Mouse (Mus musculus): Measurements from ENCODE around the gene Tnfsfm13. TPM values are rescaled to one million over a fixed set of nuclear protein-coding genes. Genes with fewer than 3 reads are reported as not detected.

Tnfsfm13 gene
- polyA plus RNA-seq, 1 experiment from 2014 or later: 1.1 TPM

GRCm38 (mm10) chr11:69684936-69685335 is 11.0 kb downstream of the Tnfsfm13 start:
- H3K9me3 ChIP-seq (replicated peaks; ENCODE audit: control insufficient read depth, low read length): no peaks in the 10 kb centered on the region
- no peak overlapping the region for H3K9ac ChIP-seq (ENCODE audit: low read depth, low read length)
- 68% methylated on average over 6 of the region's 6 CpGs for WGBS (ENCODE audit: insufficient replicate concordance)
- ATAC-seq (ENCODE audit: low read depth): no peak
- H3K4me3 ChIP-seq (ENCODE audit: low read depth, low read length): no peak overlapping the region
- no peaks in the 10 kb centered on the region for H3K36me3 ChIP-seq (ENCODE audit: control insufficient read depth, insufficient read depth)
- peaks cover 36% of the 10 kb centered on the region for H3K4me1 ChIP-seq (ENCODE audit: control insufficient read depth, low read depth, low read length)
- H3K27ac ChIP-seq (ENCODE audit: low read length): no peak overlapping the region
- H3K27me3 ChIP-seq (ENCODE audit: control insufficient read depth, insufficient read depth, low read depth, low read length): no peaks in the 10 kb centered on the region
- H3K4me2 ChIP-seq (ENCODE audit: low read depth, low read length): no peak overlapping the region

DNA sequence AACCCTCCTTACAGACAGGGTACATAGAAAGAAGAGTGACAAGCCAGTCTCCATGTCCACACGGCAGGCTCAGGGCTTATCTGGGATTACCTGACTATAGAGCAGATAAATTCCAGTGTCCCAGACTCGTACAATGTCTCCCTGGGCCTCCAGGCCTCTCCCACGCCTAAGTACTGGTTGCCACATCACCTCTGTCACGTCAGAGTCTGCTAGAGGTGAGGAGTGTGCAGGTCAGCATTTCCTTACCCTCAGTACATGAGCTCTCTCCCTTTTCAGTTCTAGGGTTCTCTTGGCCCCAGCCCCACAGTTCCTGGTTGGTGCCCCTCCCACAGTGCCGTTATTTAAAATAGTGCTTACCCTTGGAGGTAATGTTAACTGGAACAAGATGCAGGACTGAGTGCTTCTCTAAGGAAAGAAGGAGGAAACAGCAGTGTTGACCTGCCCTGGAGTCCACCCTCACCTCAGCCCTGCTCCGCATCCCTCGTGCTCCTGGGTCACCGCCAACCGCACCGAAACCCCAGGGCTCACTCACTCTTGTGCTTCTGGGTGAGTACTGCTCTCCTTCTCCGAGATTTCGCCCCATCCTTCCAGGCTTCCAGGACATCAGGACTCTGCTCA is 11.7 kb downstream of the Tnfsfm13 start:
- ATAC-seq (ENCODE audit: low read depth): no peak
- no peak overlapping the region for H3K27ac ChIP-seq (ENCODE audit: low read length)
- no peak overlapping the region for H3K4me3 ChIP-seq (ENCODE audit: low read depth, low read length)
- H3K9ac ChIP-seq (ENCODE audit: low read depth, low read length): no peak overlapping the region
- no peaks in the 10 kb centered on the region for H3K27me3 ChIP-seq (ENCODE audit: control insufficient read depth, insufficient read depth, low read depth, low read length)
- no peaks in the 10 kb centered on the region for H3K9me3 ChIP-seq (replicated peaks; ENCODE audit: control insufficient read depth, low read length)
- no peaks in the 10 kb centered on the region for H3K36me3 ChIP-seq (ENCODE audit: control insufficient read depth, insufficient read depth)
- H3K4me1 ChIP-seq (ENCODE audit: control insufficient read depth, low read depth, low read length): peaks cover 36% of the 10 kb centered on the region
- WGBS (ENCODE audit: insufficient replicate concordance): 67% methylated on average over 12 of the region's 12 CpGs
- no peak overlapping the region for H3K4me2 ChIP-seq (ENCODE audit: low read depth, low read length)

GRCm38 (mm10) chr11:69683576-69683975 is 12.3 kb downstream of the Tnfsfm13 start:
- H3K27ac ChIP-seq (ENCODE audit: low read length): no peak overlapping the region

GRCm38 (mm10) chr11:69682840-69683533 is 12.9 kb downstream of the Tnfsfm13 start:
- Histone ChIP-seq H3K4me2 (ENCODE audit: low read depth, low read length) (peak overlapping the region; percentile 95), H3K9me3 (replicated peaks; ENCODE audit: control insufficient read depth, low read length) (no peaks in the 10 kb centered on the region), H3K4me1 (ENCODE audit: control insufficient read depth, low read depth, low read length) (peaks cover 36% of the 10 kb centered on the region), H3K27me3 (ENCODE audit: control insufficient read depth, insufficient read depth, low read depth, low read length) (no peaks in the 10 kb centered on the region), H3K36me3 (ENCODE audit: control insufficient read depth, insufficient read depth) (no peaks in the 10 kb centered on the region), H3K9ac (ENCODE audit: low read depth, low read length) (no peak overlapping the region; the same call in 1 of the 2 replicates), H3K27ac (ENCODE audit: low read length) (peak overlapping the region; percentile 94), H3K4me3 (ENCODE audit: low read depth, low read length) (peak overlapping the region; percentile 88; the same call in 1 of the 2 replicates)
- ATAC-seq (ENCODE audit: low read depth): no peak
- 26% methylated on average over 12 of the region's 12 CpGs for WGBS (ENCODE audit: insufficient replicate concordance)

More at GRCm38 (mm10) chr11:69683576-69683975, 12.3 kb downstream of the Tnfsfm13 start:
- H3K9ac ChIP-seq (ENCODE audit: low read depth, low read length): no peak overlapping the region
- H3K36me3 ChIP-seq (ENCODE audit: control insufficient read depth, insufficient read depth): no peaks in the 10 kb centered on the region
- ATAC-seq (ENCODE audit: low read depth): no peak
- no peak overlapping the region for H3K4me3 ChIP-seq (ENCODE audit: low read depth, low read length)
- H3K9me3 ChIP-seq (replicated peaks; ENCODE audit: control insufficient read depth, low read length): no peaks in the 10 kb centered on the region
- H3K27me3 ChIP-seq (ENCODE audit: control insufficient read depth, insufficient read depth, low read depth, low read length): no peaks in the 10 kb centered on the region
- 58% methylated on average over 7 of the region's 7 CpGs for WGBS (ENCODE audit: insufficient replicate concordance)
- H3K4me2 ChIP-seq (ENCODE audit: low read depth, low read length): no peak overlapping the region
- H3K4me1 ChIP-seq (ENCODE audit: control insufficient read depth, low read depth, low read length): peaks cover 36% of the 10 kb centered on the region

DNA sequence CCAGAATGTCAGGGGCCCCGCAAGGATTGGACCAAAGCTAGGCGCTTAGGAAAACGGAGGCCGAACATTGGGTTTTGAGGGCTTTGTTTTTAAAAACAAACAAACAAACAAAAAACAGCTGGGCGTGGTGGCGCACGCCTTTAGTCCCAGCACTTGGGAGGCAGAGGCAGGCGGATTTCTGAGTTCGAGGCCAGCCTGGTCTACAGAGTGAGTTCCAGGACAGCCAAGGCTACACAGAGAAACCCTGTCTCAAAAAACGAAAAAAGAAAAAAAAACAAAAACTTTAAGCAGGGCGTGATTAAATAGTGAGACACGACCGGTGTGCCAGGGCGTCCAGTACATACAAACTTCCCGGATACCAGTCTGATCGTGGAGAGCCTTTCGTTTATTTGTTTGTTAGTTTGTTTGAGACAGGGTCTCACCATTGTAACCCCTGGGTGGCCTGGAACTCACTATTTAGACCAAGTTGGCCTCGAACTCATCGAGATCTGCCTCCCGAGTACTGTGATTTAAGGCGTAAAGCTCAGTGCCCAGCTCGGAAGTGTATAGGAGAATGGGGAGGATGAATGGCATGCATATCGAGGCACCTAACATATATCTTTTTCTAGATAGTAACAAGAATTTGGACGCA is 13.6 kb downstream of the Tnfsfm13 start:
- 18% methylated on average over 24 of the region's 24 CpGs for WGBS (ENCODE audit: insufficient replicate concordance)
- no peak for ATAC-seq (ENCODE audit: low read depth)
- H3K36me3 ChIP-seq (ENCODE audit: control insufficient read depth, insufficient read depth): no peaks in the 10 kb centered on the region
- H3K4me1 ChIP-seq (ENCODE audit: control insufficient read depth, low read depth, low read length): peaks cover 36% of the 10 kb centered on the region
- peak overlapping the region; percentile 95 for H3K4me2 ChIP-seq (ENCODE audit: low read depth, low read length)
- peak overlapping the region; percentile 88 for H3K9ac ChIP-seq (ENCODE audit: low read depth, low read length)
- H3K9me3 ChIP-seq (replicated peaks; ENCODE audit: control insufficient read depth, low read length): no peaks in the 10 kb centered on the region
- H3K27me3 ChIP-seq (ENCODE audit: control insufficient read depth, insufficient read depth, low read depth, low read length): no peaks in the 10 kb centered on the region
- peak overlapping the region; percentile 94 for H3K27ac ChIP-seq (ENCODE audit: low read length)
- peak overlapping the region; percentile 88 for H3K4me3 ChIP-seq (ENCODE audit: low read depth, low read length)

DNA sequence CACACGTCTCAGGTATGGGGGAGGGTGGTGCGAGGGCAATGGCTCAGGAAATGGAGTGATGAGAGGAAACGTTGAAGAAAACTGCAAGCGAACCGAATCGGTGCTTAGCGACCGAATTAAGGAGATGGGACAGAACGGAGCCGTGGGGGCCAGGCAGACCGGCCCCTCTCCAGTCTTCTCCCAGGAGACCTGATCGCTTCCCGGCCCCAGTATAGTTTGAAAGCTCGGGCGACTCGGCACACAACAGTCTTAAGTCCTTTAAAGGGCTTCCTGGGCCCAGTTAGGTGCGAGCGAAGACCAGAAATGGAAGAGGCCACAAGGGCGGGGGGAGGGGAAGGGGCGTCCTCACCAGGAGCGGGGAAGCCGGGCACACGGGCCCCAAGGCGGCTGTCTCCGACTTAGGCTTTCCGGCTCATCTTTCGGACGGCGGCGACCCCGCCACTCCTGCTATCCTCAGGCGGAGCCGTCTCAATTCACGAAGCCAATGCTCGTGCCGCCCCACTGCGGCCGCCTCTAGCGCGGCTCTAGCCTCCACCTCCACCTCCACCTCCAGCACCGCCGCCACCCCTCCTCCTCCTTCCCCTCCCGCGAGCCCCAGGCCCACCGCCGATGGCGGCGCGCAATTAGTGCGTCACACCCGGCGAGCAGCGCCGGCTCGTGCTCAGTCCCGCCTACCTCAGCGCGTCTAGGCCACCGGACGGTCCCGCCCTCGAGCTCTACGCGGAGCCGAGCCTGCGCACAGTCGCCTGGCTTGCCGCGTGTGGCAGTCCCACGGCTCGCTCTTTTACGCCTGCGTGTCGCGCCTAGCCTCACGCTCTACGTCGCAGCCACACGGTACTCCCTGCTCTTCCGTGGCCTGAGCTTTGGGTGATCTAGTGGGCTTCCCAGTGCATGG is 14.3 kb downstream of the Tnfsfm13 start, which contains the start of gene Senp3:
TSS of gene Senp3 (minus strand) at position 771 of the 895 bp plus-strand sequence.
- Histone ChIP-seq H3K4me3 (ENCODE audit: low read depth, low read length) (peak within 1 kb of the TSS; percentile 88), H3K4me1 (ENCODE audit: control insufficient read depth, low read depth, low read length) (peaks cover 36% of the 10 kb centered on the region), H3K27ac (ENCODE audit: low read length) (peak within 1 kb of the TSS; percentile 94), H3K9ac (ENCODE audit: low read depth, low read length) (peak within 1 kb of the TSS; percentile 88), H3K27me3 (ENCODE audit: control insufficient read depth, insufficient read depth, low read depth, low read length) (no peaks in the 10 kb centered on the region), H3K9me3 (replicated peaks; ENCODE audit: control insufficient read depth, low read length) (no peaks in the 10 kb centered on the region), H3K4me2 (ENCODE audit: low read depth, low read length) (peak within 1 kb of the TSS; percentile 95), H3K36me3 (ENCODE audit: control insufficient read depth, insufficient read depth) (peaks cover 3% of the 10 kb centered on the region; the same call in 1 of the 2 replicates)
- under 1% methylated on average over 80 of the region's 80 CpGs for WGBS (ENCODE audit: insufficient replicate concordance)
- ATAC-seq (ENCODE audit: low read depth): peak; percentile 98

DNA sequence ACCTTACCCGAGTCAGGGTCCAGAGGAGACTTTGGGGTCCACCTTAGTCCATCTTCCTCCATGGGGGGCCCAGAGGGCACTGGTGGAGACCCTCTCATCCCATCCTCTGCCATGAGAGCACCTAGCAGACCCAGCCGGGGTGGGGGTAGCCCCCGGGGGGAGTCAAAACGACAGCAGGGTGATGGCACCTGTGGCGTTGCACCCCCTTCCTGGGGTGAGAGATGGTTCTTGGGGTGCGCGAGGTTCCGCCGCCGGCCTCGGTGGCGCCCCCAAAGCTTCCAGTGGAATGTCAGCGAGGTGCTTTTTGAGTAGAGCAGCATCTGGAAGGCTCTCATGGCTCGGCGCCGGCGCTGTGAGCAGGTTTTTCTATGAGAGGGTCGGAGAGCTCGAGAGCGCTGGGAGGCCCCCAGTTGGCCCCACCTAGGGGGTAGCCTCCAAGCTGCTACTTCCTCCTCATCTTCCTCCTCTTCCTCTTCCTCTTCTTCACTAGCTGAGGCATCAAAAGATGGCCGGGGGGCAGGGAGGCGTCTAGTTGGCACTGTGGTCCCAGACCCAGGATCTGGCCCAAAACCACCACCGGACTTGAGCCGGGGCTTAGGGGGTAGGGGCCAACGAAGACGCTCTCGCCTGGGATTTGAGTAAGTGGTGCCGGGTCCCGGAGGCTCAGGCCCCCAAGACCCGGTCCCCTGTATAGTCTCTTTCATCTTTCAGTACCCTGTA is 15.6 kb downstream of the Tnfsfm13 start:
- Histone ChIP-seq H3K9me3 (replicated peaks; ENCODE audit: control insufficient read depth, low read length) (no peaks in the 10 kb centered on the region), H3K27me3 (ENCODE audit: control insufficient read depth, insufficient read depth, low read depth, low read length) (no peaks in the 10 kb centered on the region), H3K4me2 (ENCODE audit: low read depth, low read length) (peak overlapping the region; percentile 95), H3K9ac (ENCODE audit: low read depth, low read length) (no peak overlapping the region), H3K27ac (ENCODE audit: low read length) (no peak overlapping the region), H3K4me1 (ENCODE audit: control insufficient read depth, low read depth, low read length) (peaks cover 29% of the 10 kb centered on the region), H3K36me3 (ENCODE audit: control insufficient read depth, insufficient read depth) (peaks cover 14% of the 10 kb centered on the region), H3K4me3 (ENCODE audit: low read depth, low read length) (peak overlapping the region; percentile 88)
- no peak for ATAC-seq (ENCODE audit: low read depth)
- WGBS (ENCODE audit: insufficient replicate concordance): 80% methylated on average over 30 of the region's 30 CpGs

GRCm38 (mm10) chr11:69679144-69679543 is 16.8 kb downstream of the Tnfsfm13 start:
- WGBS (ENCODE audit: insufficient replicate concordance): 100% methylated on average over 2 of the region's 2 CpGs
- Histone ChIP-seq H3K4me1 (ENCODE audit: control insufficient read depth, low read depth, low read length) (peaks cover 26% of the 10 kb centered on the region), H3K9ac (ENCODE audit: low read depth, low read length) (no peak overlapping the region), H3K9me3 (replicated peaks; ENCODE audit: control insufficient read depth, low read length) (no peaks in the 10 kb centered on the region), H3K27ac (ENCODE audit: low read length) (no peak overlapping the region), H3K36me3 (ENCODE audit: control insufficient read depth, insufficient read depth) (peaks cover 23% of the 10 kb centered on the region), H3K4me2 (ENCODE audit: low read depth, low read length) (no peak overlapping the region), H3K4me3 (ENCODE audit: low read depth, low read length) (no peak overlapping the region), H3K27me3 (ENCODE audit: control insufficient read depth, insufficient read depth, low read depth, low read length) (no peaks in the 10 kb centered on the region)
- ATAC-seq (ENCODE audit: low read depth): no peak
